Mouse (Mus musculus) embryonic facial prominence, embryonic 10.5 days (tissue): ENCODE results near the gene Uqcc2. TPM values are rescaled to one million over a fixed set of nuclear protein-coding genes. Genes with fewer than 3 reads are reported as not detected.
A peak's percentile ranks its signal among the peaks of the same experiment; 100 is the strongest.

ENCODE experiments used
- DNase-seq: peaks from one replicate; pipeline ENCODE4 v3.0.0-alpha.2; 2017; ENCODE audit warnings: low spot score
- H3K27ac ChIP-seq: fragments of 300-500 bp; sonication (generic); replicated peaks from 2 replicates; pipeline ENCODE4 v1.5.1; 2016; ENCODE audit warnings: mild to moderate bottlenecking
- H3K27me3 ChIP-seq: fragments of 300-500 bp; sonication (generic); replicated peaks from 2 replicates; pipeline ENCODE4 v1.6.1; 2016; ENCODE audit warnings: low read depth, mild to moderate bottlenecking; ENCODE audit not compliant: poor library complexity, severe bottlenecking
- H3K36me3 ChIP-seq: fragments of 300-500 bp; sonication (generic); replicated peaks from 2 replicates; pipeline ENCODE4 v1.6.1; 2016; ENCODE audit warnings: mild to moderate bottlenecking, moderate library complexity
- H3K4me1 ChIP-seq: fragments of 300-500 bp; sonication (generic); 2 replicates; pipeline ENCODE4 v1.6.1; 2016
- H3K4me3 ChIP-seq: fragments of 300-500 bp; sonication (generic); 2 replicates; pipeline ENCODE4 v1.5.1; 2016; ENCODE audit warnings: mild to moderate bottlenecking, moderate library complexity
- H3K9me3 ChIP-seq: fragments of 300-500 bp; sonication (generic); 2 replicates; pipeline ENCODE4 v1.6.1; 2016; ENCODE audit warnings: mild to moderate bottlenecking
- WGBS: fragments of 180-500 bp; shearing (Covaris S2); methylation state at CpG from one replicate; pipeline ENCODE4 v1.1.7; 2016; 5-methylcytosine and 5-hydroxymethylcytosine counted together
- polyA plus RNA-seq: library from polyadenylated mRNA; unstranded; fragments of >200 nt; fragmentation: Nextera tagmentation; extraction: Ambion mirVana; gene quantifications from 2 replicates; pipeline ENCODE4 v1.2.1, GENCODE M21; 2016

Gene Uqcc2
- polyA plus RNA-seq, 1 experiment from 2014 or later = 410 TPM

GRCm38 (mm10) chr17:27152976-27153723, 19.4 kb upstream of the Uqcc2 start:
- no peak overlapping the region for H3K4me3 ChIP-seq
- H3K36me3 ChIP-seq = no peaks in the 10 kb centered on the region
- 60% methylated on average over 8 of the region's 8 CpGs for WGBS
- no peaks in the 10 kb centered on the region for H3K9me3 ChIP-seq
- peaks cover 64% of the 10 kb centered on the region for H3K4me1 ChIP-seq
- 0 out of 2 replicates have a peak, but pooled peaks cover 9% of the 10 kb centered on the region for H3K27me3 ChIP-seq
- no peak for DNase-seq
- peak overlapping the region; percentile 60 for H3K27ac ChIP-seq

- Histone ChIP-seq H3K36me3 (no peaks in the 10 kb centered on the region), H3K4me1 (peaks cover 70% of the 10 kb centered on the region), H3K9me3 (no peaks in the 10 kb centered on the region), H3K27ac (no peak overlapping the region), H3K4me3 (no peak overlapping the region), H3K27me3 (0 out of 2 replicates have a peak, but pooled peaks cover 6% of the 10 kb centered on the region)
- peak; percentile 49 for DNase-seq
- 70% methylated on average over 8 of the region's 8 CpGs for WGBS
These were observed 17.7 kb upstream of the Uqcc2 start for GRCm38 (mm10) chr17:27151411-27151810.

DNA sequence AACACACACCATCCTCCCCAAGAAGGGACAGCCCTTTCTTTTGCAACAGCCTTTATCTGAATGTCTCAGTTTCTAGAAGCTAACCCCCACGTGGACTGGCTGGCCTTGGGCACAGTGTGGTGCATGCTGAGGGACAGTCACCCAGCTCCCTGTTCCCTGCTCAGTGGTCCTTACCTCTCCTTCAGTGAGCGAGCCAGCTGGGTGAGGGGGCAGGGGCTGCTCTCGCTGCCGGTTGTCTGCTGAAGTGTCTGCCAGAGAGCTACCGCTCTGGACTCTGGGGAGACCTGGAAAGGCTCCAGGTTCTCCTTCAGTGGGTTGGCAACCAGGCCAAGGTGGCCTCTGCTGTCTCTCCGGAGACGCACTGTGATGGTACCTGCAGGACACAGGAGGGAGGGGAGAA, 17.2 kb upstream of the Uqcc2 start:
- H3K4me3 ChIP-seq = no peak overlapping the region
- DNase-seq = no peak
- H3K9me3 ChIP-seq = no peaks in the 10 kb centered on the region
- WGBS = 80% methylated on average over 7 of the region's 7 CpGs
- H3K27me3 ChIP-seq = 0 out of 2 replicates have a peak, but pooled peaks cover 6% of the 10 kb centered on the region
- peaks cover 70% of the 10 kb centered on the region for H3K4me1 ChIP-seq
- no peaks in the 10 kb centered on the region for H3K36me3 ChIP-seq
- peak overlapping the region; percentile 32; the same call in 1 of the 2 replicates for H3K27ac ChIP-seq

- Histone ChIP-seq H3K4me3 (no peak overlapping the region), H3K9me3 (no peaks in the 10 kb centered on the region), H3K27ac (no peak overlapping the region), H3K4me1 (peaks cover 54% of the 10 kb centered on the region), H3K36me3 (no peaks in the 10 kb centered on the region), H3K27me3 (peaks cover 17% of the 10 kb centered on the region; the same call in 1 of the 2 replicates)
- WGBS = 36% methylated on average over 8 of the region's 8 CpGs
- no peak for DNase-seq
These were observed 12.7 kb upstream of the Uqcc2 start for GRCm38 (mm10) chr17:27146323-27146923.

DNA sequence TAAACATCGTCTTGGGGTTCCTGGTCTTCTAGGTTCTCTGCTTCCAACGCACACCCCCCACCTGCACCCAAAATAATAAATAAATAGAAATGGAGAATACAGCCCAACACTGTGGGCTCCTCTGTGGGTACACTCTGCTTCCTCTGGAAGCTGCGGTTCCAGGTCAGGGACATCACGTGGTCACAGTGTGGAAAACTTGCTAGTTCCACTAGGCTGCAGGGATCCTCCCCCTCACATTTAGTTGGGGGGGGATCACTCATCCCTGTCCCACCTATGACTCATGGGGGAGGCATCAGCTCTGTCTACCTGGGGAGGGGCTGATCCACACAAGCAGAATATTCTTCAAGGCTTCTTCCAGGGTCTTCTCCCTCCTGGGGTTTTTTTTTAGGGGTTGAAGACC, 10.4 kb upstream of the Uqcc2 start:
- no peak for DNase-seq
- Histone ChIP-seq H3K36me3 (no peaks in the 10 kb centered on the region), H3K27ac (no peak overlapping the region), H3K27me3 (peaks cover 21% of the 10 kb centered on the region; the same call in 1 of the 2 replicates), H3K4me1 (peaks cover 58% of the 10 kb centered on the region), H3K4me3 (no peak overlapping the region), H3K9me3 (no peaks in the 10 kb centered on the region)
- WGBS = 89% methylated on average over 4 of the region's 4 CpGs

GRCm38 (mm10) chr17:27141971-27142450, 8.3 kb upstream of the Uqcc2 start:
- Histone ChIP-seq H3K9me3 (no peaks in the 10 kb centered on the region), H3K27me3 (peaks cover 25% of the 10 kb centered on the region; the same call in 1 of the 2 replicates), H3K4me3 (no peak overlapping the region), H3K4me1 (peaks cover 49% of the 10 kb centered on the region), H3K27ac (peak overlapping the region; percentile 25), H3K36me3 (no peaks in the 10 kb centered on the region)
- 60% methylated on average over 10 of the region's 10 CpGs for WGBS
- DNase-seq = no peak

GRCm38 (mm10) chr17:27140262-27140661, 6.5 kb upstream of the Uqcc2 start:
- Histone ChIP-seq H3K36me3 (no peaks in the 10 kb centered on the region), H3K9me3 (no peaks in the 10 kb centered on the region), H3K4me3 (no peak overlapping the region), H3K27me3 (peaks cover 30% of the 10 kb centered on the region; the same call in 1 of the 2 replicates), H3K4me1 (peaks cover 35% of the 10 kb centered on the region), H3K27ac (0 out of 2 replicates have a peak overlapping the region, but pooled peaks have one; percentile 6)
- no peak for DNase-seq
- WGBS = 65% methylated on average over 9 of the region's 9 CpGs

GRCm38 (mm10) chr17:27139304-27139703, 5.6 kb upstream of the Uqcc2 start:
- Histone ChIP-seq H3K36me3 (no peaks in the 10 kb centered on the region), H3K27ac (no peak overlapping the region), H3K27me3 (peaks cover 28% of the 10 kb centered on the region; the same call in 1 of the 2 replicates), H3K4me1 (peaks cover 42% of the 10 kb centered on the region), H3K4me3 (no peak overlapping the region), H3K9me3 (no peaks in the 10 kb centered on the region)
- DNase-seq = no peak
- 65% methylated on average over 7 of the region's 7 CpGs for WGBS

GRCm38 (mm10) chr17:27138396-27138795, 4.7 kb upstream of the Uqcc2 start:
- H3K4me3 ChIP-seq = no peak overlapping the region
- no peaks in the 10 kb centered on the region for H3K36me3 ChIP-seq
- WGBS = 73% methylated on average over 9 of the region's 9 CpGs
- no peak for DNase-seq
- H3K27ac ChIP-seq = no peak overlapping the region
- peaks cover 47% of the 10 kb centered on the region for H3K4me1 ChIP-seq
- peaks cover 26% of the 10 kb centered on the region; the same call in 1 of the 2 replicates for H3K27me3 ChIP-seq
- H3K9me3 ChIP-seq = no peaks in the 10 kb centered on the region

DNA sequence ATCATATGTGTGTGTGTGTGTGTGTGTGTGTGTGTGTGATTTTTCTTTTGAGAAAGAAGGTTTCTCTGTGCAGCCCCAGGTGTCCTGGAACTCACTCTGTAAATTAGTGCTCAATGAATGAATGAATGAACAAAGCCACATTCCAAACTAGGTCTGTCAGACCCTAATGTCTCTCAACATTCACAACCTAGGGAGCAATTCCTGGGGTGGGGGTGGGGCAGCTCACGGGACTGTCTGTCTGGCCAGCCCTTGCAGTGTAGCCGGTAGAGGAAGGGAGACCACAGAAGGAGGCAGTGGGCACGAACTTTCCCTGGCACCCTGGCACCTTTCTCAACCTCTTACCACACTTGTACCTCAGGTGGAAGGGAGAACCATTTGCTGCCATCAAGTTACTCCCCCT, 999 bp upstream of the Uqcc2 start:
- 24% methylated on average over 3 of the region's 3 CpGs for WGBS
- no peak for DNase-seq
- H3K36me3 ChIP-seq = peaks cover 19% of the 10 kb centered on the region
- peaks cover 62% of the 10 kb centered on the region for H3K4me1 ChIP-seq
- no peaks in the 10 kb centered on the region for H3K9me3 ChIP-seq
- no peak overlapping the region for H3K4me3 ChIP-seq
- peak overlapping the region; percentile 32; the same call in 1 of the 2 replicates for H3K27ac ChIP-seq
- H3K27me3 ChIP-seq = peaks cover 17% of the 10 kb centered on the region; the same call in 1 of the 2 replicates

DNA sequence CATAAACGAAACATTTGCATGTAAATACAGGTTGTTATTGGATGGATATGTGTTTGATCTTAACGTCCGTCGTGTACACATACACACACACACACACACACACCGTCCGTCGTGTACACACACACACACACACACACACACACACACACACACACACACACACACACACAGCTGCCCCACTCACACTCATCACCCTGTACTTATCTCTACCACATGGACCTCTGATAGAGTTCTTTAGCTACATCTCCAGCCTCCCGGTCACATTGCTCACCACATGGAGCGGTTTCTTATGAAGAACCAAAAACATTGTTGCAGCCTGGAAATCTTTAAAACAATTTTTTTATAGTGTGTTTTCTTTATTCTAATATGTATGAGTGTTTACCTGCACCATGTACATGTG, 471 bp upstream of the Uqcc2 start:
- Histone ChIP-seq H3K27me3 (peaks cover 17% of the 10 kb centered on the region; the same call in 1 of the 2 replicates), H3K36me3 (peaks cover 24% of the 10 kb centered on the region), H3K4me3 (peak overlapping the region; percentile 83), H3K27ac (peak overlapping the region; percentile 98), H3K9me3 (no peaks in the 10 kb centered on the region), H3K4me1 (peaks cover 57% of the 10 kb centered on the region)
- no peak for DNase-seq
- 33% methylated on average over 9 of the region's 9 CpGs for WGBS

DNA sequence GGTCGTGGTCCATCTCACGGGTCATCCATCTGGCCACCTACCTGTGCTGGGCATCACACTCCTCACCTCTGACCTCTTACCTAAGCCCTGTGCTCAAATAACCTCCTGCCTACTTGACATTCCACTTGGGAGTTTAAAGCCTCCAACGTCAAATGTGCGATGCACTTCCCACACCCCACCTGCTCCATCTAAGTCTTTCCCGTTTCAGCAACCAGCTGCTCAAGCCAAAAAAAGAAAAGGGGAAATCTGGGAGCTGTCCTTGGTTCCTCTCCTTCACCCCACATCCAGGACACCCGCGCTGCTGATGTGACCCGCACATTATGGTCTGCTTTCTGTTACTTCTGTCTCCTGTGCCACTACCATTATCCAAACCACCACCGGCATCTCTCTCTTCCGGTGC, 1.5 kb downstream of the Uqcc2 start:
- Histone ChIP-seq H3K4me1 (peaks cover 61% of the 10 kb centered on the region), H3K4me3 (0 out of 2 replicates have a peak overlapping the region, but pooled peaks have one; percentile 83), H3K36me3 (peaks cover 40% of the 10 kb centered on the region), H3K27me3 (peaks cover 12% of the 10 kb centered on the region; the same call in 1 of the 2 replicates), H3K27ac (no peak overlapping the region), H3K9me3 (no peaks in the 10 kb centered on the region)
- DNase-seq = no peak
- 89% methylated on average over 10 of the region's 10 CpGs for WGBS
